Mouse (Mus musculus) duodenum, adult 2 months (tissue): ENCODE data around the gene Atad1. TPM values are rescaled to one million over a fixed set of nuclear protein-coding genes. Genes with fewer than 3 reads are reported as not detected.

Experiments
- polyA plus RNA-seq: library from polyadenylated mRNA; depleted of rRNA; stranded (reverse); fragments of >200 nt; gene quantifications from 2 replicates; pipeline ENCODE4 v1.2.3, GENCODE M21; 2012; ENCODE audit warnings: low replicate concordance; rRNA removed

Gene Atad1
- polyA plus RNA-seq = 1.0 and 1.3 TPM in 2 replicates

DNA sequence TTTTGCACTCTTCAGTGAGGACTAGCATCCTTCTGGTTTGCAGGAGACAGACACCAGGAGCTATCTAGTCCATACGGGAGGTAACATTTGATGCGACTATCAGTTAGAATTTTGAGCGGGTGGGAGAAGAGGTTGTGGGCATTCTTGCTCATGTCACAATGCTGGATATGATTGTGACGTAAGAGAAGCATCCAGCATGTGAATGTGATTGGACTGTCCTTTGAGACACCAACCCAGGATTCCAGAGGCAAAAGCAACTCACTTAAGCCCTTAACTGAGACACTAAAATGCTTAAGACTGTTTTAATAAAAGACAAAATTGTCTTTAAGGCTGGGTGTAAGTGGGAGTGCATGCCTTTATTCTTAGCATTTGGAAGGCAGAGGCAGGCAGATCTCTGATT is at the start of gene Atad1:
TSS of gene Atad1 (minus strand) at position 101 of the 400 bp plus-strand sequence.

DNA sequence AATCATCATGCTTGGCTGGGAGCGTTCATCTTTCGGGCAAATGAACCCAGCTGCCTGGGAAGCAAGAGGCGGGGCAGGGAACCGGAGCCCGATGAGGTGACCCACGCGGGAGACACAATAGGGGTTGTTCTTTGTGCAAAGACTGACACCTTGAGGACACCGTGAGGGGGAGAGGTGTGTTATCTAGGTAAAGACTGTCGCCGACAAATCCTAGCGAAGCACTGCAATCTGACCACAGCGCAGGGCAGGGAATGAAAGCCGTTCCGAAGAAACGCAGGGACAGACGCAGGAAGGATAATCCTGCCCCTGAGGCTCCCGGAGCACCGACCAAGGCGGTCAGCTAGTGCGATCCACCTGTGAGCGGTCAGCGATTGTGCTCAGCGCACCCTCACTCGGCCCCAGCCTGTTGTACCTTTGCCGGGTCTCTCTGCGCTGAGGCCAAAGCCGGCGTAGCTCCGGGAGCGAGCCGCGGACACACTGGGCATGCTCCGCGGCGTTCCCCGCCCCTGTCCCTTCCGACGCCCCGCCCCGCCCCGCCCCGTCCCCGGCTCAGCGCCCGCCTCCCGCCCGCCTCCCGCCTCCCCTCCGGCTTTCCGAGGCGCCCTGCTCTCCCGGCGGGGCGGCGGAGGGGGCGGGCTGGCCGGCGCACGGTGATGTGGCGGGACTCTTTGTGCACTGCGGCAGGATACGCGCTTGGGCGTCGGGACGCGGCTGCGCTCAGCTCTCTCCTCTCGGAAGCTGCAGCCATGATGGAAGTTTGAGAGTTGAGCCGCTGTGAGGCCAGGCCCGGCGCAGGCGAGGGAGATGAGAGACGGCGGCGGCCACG is 17.5 kb upstream of the Atad1 start, which contains the start of gene Pten:
TSS of gene Pten (plus strand) at position 598 of the 826 bp plus-strand sequence.

Other genes starting within 250 kb of the Atad1 start
- 13.7 and 129 TPM in 2 replicates for gene Papss2, start 144.0 kb downstream of the Atad1 start, polyA plus RNA-seq
- 10.8 and 12.8 TPM in 2 replicates for gene Pten, start 17.7 kb upstream of the Atad1 start, polyA plus RNA-seq